Mouse (Mus musculus) hindbrain, embryonic 16.5 days (tissue): Measurements from ENCODE around the gene Hist1h3c. TPM values are rescaled to one million over a fixed set of nuclear protein-coding genes. Genes with fewer than 3 reads are reported as not detected.
A peak's percentile ranks its signal among the peaks of the same experiment; 100 is the strongest.

ENCODE experiments used
- ATAC-seq: fragments of 200-750 bp; cut with Nextera tagmentation; 2 replicates; pipeline ENCODE4 v1.8.0; 2017; ENCODE audit warnings: moderate TSS enrichment, moderate library complexity
- H3K27ac ChIP-seq: fragments of 300-500 bp; sonication (generic); 2 replicates; pipeline ENCODE4 v1.5.1; 2014; ENCODE audit warnings: low read depth, mild to moderate bottlenecking, control low read depth, low read length, moderate library complexity
- H3K27me3 ChIP-seq: fragments of 300-500 bp; sonication (generic); replicated peaks from 2 replicates; pipeline ENCODE4 v1.6.1; 2014; ENCODE audit warnings: low read length; ENCODE audit not compliant: control insufficient read depth, insufficient read depth
- H3K36me3 ChIP-seq: fragments of 300-500 bp; sonication (generic); 2 replicates; pipeline ENCODE4 v1.6.1; 2014; ENCODE audit warnings: mild to moderate bottlenecking, low read length, moderate library complexity, mixed read lengths; ENCODE audit not compliant: control insufficient read depth, insufficient read depth
- H3K4me1 ChIP-seq: fragments of 300-500 bp; sonication (generic); 2 replicates; pipeline ENCODE4 v1.6.1; 2014; ENCODE audit warnings: low read depth, low read length; ENCODE audit not compliant: control insufficient read depth, insufficient read depth
- H3K4me2 ChIP-seq: fragments of 300-500 bp; sonication (generic); 2 replicates; pipeline ENCODE4 v1.6.1; 2014; ENCODE audit warnings: mild to moderate bottlenecking, low read length, control low read depth, moderate library complexity
- H3K4me3 ChIP-seq: fragments of 300-500 bp; sonication (generic); 2 replicates; pipeline ENCODE4 v1.5.1; 2014; ENCODE audit warnings: mild to moderate bottlenecking, low read length, control low read depth, moderate library complexity
- H3K9ac ChIP-seq: fragments of 300-500 bp; sonication (generic); 2 replicates; pipeline ENCODE4 v1.6.1; 2014; ENCODE audit warnings: low read depth, mild to moderate bottlenecking, control low read depth, low read length, moderate library complexity
- H3K9me3 ChIP-seq: fragments of 300-500 bp; sonication (generic); 2 replicates; pipeline ENCODE4 v1.6.1; 2014; ENCODE audit warnings: mild to moderate bottlenecking, low read length, moderate library complexity; ENCODE audit not compliant: control insufficient read depth
- WGBS: fragments of 180-500 bp; shearing (Covaris S2); extraction: QIAGEN DNeasy Blood & Tissue Kit; methylation state at CpG from one replicate; pipeline ENCODE4 v1.1.7; 2014; 5-methylcytosine and 5-hydroxymethylcytosine counted together
- polyA plus RNA-seq: library from polyadenylated mRNA; unstranded; fragments of >200 nt; fragmentation: Nextera tagmentation; extraction: Ambion mirVana; gene quantifications from 2 replicates; pipeline ENCODE4 v1.2.1, GENCODE M21; 2015

Gene Hist1h3c
- polyA plus RNA-seq, 1 experiment from 2014 or later = 0.70 TPM

DNA sequence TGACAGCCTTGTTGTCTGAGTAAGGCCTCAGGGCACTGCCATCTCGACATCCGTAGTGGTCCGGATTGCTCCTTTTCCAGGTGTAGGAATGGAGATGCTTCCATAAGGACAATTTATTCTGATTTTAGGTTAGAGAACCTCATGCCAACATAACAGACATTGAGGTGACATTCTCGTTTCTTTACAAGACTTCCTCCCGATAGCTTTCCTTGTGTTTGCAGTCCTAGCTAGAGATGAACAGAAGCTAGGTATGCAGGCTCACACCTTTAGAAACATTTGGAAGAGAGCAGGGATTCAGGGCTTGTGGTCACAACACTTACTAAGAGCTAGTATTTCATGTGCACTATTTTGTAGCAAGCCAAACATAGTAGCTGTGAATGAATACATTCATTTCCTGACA lies 2.2 kb downstream of the Hist1h3c start:
- no peak for ATAC-seq
- 88% methylated on average over 5 of the region's 5 CpGs for WGBS
- peaks cover 17% of the 10 kb centered on the region for H3K4me1 ChIP-seq

DNA sequence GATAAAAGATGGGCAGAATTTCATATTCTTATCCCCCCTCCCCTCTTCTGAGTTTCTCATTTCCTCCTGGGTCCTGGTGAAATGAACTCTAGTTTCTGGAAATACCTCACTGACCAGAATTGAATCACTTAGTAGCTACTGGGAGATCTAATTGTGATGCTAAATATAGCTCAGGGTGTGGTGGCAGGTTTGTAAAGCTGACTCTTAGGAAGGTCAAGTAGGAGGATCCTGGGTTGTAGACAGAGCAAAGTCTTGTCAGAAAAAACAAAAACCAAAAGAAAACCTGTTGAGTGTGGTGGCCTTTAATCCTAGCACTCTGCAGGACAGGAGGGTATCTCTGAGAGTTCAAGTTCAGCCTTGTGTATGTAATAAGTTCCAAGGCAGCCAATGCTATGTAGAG lies 3.4 kb downstream of the Hist1h3c start:
- Histone ChIP-seq H3K4me3 (no peak overlapping the region), H3K36me3 (no peaks in the 10 kb centered on the region), H3K4me1 (peaks cover 14% of the 10 kb centered on the region), H3K9me3 (no peaks in the 10 kb centered on the region), H3K27ac (no peak overlapping the region), H3K4me2 (no peak overlapping the region), H3K27me3 (no peaks in the 10 kb centered on the region), H3K9ac (no peak overlapping the region)
- no peak for ATAC-seq

More for the DNA sequence above, 2.2 kb downstream of the Hist1h3c start:
- Histone ChIP-seq H3K9me3 (no peaks in the 10 kb centered on the region), H3K27ac (no peak overlapping the region), H3K27me3 (no peaks in the 10 kb centered on the region), H3K36me3 (no peaks in the 10 kb centered on the region), H3K4me3 (no peak overlapping the region), H3K4me2 (no peak overlapping the region), H3K9ac (no peak overlapping the region)

DNA sequence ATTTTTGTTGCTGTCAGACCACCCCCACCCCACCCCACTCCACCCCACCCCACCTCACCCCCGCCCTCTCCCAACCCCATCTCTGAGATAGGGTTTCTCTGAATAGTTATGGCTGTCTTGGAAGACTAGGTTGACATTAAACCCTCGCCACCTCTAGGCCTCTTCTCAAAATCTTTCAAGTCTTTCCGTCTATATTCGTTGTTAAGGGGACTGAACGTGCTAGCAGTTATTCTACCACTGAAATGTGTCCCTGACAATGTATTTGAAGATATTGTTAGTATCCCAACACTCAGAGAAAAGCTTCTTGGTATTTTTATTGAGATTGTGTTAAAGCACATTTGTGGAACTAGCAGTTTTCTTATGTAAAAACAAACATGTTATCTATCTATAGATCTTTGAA lies 4.5 kb downstream of the Hist1h3c start:
- Histone ChIP-seq H3K36me3 (no peaks in the 10 kb centered on the region), H3K4me3 (no peak overlapping the region), H3K9ac (no peak overlapping the region), H3K27me3 (no peaks in the 10 kb centered on the region), H3K4me1 (peaks cover 13% of the 10 kb centered on the region), H3K27ac (no peak overlapping the region), H3K9me3 (no peaks in the 10 kb centered on the region), H3K4me2 (peak overlapping the region; percentile 95)
- ATAC-seq = no peak
- 71% methylated on average over 5 of the region's 5 CpGs for WGBS

DNA sequence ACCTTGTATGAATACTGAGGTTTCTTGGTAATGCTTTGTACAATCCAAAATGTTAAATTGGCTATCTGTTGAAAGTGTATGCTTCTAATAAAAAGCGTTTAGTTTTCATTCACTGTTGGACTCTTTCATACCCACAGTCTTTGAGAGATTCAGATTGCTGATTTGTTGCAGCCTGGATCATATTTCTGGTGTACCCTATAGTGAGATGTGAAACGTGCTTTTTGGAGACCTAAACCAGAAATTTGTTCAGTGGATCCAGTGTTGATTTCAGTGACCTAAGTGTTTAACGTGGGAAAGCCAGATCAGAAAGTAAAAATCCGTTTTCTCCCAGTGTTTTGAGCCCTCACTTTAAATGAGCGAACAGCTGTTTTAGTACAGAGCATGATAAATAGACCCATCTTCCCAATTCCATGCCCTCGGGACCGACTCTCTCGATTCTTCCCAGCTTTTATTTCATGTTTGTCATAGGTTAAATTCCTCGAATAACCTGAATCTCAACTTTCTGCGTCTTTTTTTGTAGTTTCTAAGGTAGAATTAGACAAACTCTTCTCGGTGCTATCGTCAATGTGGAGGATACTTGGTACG lies 5.1 kb downstream of the Hist1h3c start:
- 31% methylated on average over 13 of the region's 13 CpGs for WGBS
- H3K27ac ChIP-seq = peak overlapping the region; percentile 77

DNA sequence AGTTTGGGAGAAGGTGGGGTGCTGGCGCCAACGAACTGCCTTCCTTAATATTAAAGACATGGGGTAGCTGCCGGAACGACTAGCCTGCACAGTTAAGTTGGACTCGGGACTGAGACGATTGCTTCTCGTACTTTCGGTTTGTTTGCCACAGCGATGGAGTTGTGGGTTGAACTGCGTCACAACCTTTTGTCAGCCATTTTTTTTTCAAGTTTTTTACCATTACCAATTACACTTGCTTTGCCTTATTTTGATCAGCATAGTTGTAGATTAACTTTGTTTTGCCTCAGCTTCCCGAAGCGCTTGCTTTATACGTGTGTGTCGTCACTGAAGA lies 5.5 kb downstream of the Hist1h3c start:
- Histone ChIP-seq H3K9ac (peak overlapping the region; percentile 64), H3K9me3 (no peaks in the 10 kb centered on the region), H3K4me1 (peaks cover 9% of the 10 kb centered on the region), H3K4me3 (peak overlapping the region; percentile 53), H3K4me2 (peak overlapping the region; percentile 95), H3K27ac (peak overlapping the region; percentile 77), H3K36me3 (no peaks in the 10 kb centered on the region), H3K27me3 (no peaks in the 10 kb centered on the region)
- 1% methylated on average over 14 of the region's 14 CpGs for WGBS
- peak; percentile 53; the same call in 1 of the 2 replicates for ATAC-seq

More for the DNA sequence above, 5.1 kb downstream of the Hist1h3c start:
- ATAC-seq = peak; percentile 1; the same call in 1 of the 2 replicates
- Histone ChIP-seq H3K4me2 (peak overlapping the region; percentile 95), H3K9ac (peak overlapping the region; percentile 64), H3K4me1 (peaks cover 9% of the 10 kb centered on the region), H3K9me3 (no peaks in the 10 kb centered on the region), H3K4me3 (peak overlapping the region; percentile 53), H3K27me3 (no peaks in the 10 kb centered on the region), H3K36me3 (no peaks in the 10 kb centered on the region)

DNA sequence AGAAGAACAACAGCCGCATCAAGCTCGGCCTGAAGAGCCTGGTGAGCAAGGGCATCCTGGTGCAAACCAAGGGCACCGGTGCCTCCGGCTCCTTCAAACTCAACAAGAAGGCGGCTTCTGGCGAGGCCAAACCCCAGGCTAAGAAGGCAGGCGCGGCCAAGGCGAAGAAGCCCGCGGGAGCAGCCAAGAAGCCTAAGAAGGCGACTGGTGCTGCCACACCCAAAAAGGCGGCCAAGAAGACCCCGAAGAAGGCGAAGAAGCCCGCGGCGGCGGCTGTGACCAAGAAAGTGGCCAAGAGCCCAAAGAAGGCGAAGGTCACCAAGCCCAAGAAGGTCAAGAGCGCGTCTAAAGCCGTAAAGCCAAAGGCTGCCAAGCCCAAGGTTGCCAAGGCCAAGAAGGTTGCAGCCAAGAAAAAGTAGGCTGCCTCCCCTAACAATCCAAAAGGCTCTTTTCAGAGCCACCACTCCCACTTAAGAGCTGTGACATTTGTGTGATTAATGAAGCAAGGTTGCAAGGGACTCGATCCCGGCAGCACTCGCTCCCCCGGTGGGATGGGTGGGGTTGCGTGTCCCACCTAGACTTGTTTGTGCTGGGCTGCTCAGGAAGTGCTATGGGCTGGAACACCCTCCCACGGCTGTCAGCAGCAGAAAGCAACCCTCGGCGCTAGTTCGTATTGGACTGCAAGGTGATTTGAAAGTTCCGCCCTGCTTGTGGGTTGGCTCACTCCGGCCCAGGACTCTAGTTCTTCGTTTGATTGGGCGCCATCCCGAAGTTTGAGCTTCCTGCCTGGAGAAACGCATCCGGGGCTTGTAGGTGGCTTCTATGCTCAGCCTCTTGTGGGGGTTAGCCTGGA lies 6.1 kb downstream of the Hist1h3c start:
- Histone ChIP-seq H3K27me3 (no peaks in the 10 kb centered on the region), H3K36me3 (no peaks in the 10 kb centered on the region), H3K4me2 (peak overlapping the region; percentile 95), H3K4me3 (peak overlapping the region; percentile 53), H3K4me1 (peaks cover 9% of the 10 kb centered on the region), H3K9me3 (no peaks in the 10 kb centered on the region), H3K9ac (peak overlapping the region; percentile 64), H3K27ac (peak overlapping the region; percentile 77)
- under 1% methylated on average over 36 of the region's 39 CpGs for WGBS
- peak; percentile 96 for ATAC-seq

DNA sequence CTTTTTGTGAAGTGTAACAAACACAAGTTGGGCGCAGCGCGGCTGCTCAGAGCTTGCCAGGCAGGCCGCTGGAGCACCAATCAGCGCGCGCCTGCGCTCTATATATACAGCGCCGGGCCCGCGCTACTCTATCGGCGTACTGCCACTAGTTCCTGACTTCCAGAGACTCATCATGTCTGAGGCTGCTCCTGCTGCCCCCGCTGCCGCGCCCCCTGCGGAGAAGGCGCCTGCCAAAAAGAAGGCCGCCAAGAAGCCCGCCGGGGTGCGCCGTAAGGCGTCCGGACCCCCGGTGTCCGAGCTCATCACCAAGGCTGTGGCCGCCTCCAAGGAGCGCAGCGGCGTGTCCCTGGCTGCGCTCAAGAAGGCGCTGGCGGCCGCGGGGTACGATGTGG lies 6.7 kb downstream of the Hist1h3c start, which contains the start of gene Hist1h1c:
Hist1h1c (plus strand) TSS at position 132 of the 392 bp plus-strand sequence.
- Histone ChIP-seq H3K27ac (peak within 1 kb of the TSS; percentile 77), H3K9ac (peak within 1 kb of the TSS; percentile 64), H3K9me3 (no peaks in the 10 kb centered on the region), H3K4me1 (peaks cover 9% of the 10 kb centered on the region), H3K36me3 (no peaks in the 10 kb centered on the region), H3K27me3 (no peaks in the 10 kb centered on the region), H3K4me2 (peak within 1 kb of the TSS; percentile 95), H3K4me3 (peak within 1 kb of the TSS; percentile 53)
- under 1% methylated on average over 31 of the region's 38 CpGs for WGBS
- ATAC-seq = peak; percentile 94

DNA sequence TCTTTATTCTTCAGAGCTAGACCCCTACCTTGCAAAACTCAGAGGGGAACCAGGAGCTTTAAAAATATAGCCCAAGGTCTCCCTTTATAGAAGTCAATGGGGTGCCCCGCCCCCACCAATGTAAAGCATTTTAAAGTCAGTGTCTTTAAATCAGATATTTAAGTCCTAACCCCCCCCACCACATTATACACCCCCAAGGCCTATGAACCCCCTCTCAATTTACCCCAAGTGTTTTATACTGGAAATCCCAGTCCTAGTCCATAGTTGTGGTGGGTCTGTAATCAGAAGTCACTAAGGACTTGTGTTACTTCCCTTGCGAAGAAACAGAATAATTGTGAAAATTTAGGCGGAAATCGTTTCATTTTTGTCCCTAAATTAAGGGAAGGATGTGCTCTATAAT lies 7.4 kb downstream of the Hist1h3c start:
- Histone ChIP-seq H3K4me1 (peaks cover 9% of the 10 kb centered on the region), H3K9me3 (no peaks in the 10 kb centered on the region), H3K36me3 (no peaks in the 10 kb centered on the region), H3K27me3 (no peaks in the 10 kb centered on the region), H3K4me3 (peak overlapping the region; percentile 53), H3K9ac (peak overlapping the region; percentile 64), H3K4me2 (peak overlapping the region; percentile 95), H3K27ac (peak overlapping the region; percentile 77)
- ATAC-seq = no peak
- WGBS = 20% methylated on average over 4 of the region's 4 CpGs

DNA sequence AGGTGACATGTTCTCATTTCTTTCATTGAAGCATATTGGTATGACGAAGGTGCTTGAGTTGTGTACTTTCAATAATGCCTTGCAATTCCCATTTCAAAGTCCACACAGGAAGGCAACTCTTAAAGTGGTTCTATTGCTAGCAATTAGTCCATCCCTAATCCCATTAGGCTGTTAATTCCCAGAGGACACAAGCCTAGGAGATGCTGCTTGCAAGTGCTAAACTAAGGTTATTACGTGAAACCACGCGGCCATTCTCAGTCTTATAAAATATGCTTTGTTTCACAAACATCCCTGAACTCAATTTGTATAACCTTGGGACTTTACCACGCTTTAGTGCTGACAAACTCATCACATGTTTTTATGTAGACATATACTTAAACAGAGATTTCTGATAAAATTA lies 8.3 kb downstream of the Hist1h3c start:
- H3K27ac ChIP-seq = no peak overlapping the region
- H3K27me3 ChIP-seq = no peaks in the 10 kb centered on the region
- no peak overlapping the region for H3K4me2 ChIP-seq
- H3K9ac ChIP-seq = no peak overlapping the region
- 86% methylated on average over 5 of the region's 5 CpGs for WGBS
- H3K4me1 ChIP-seq = peaks cover 9% of the 10 kb centered on the region
- no peaks in the 10 kb centered on the region for H3K36me3 ChIP-seq
- no peak for ATAC-seq
- no peak overlapping the region for H3K4me3 ChIP-seq
- no peaks in the 10 kb centered on the region for H3K9me3 ChIP-seq
